Mouse (Mus musculus): ENCODE results near the gene Tmem221.

DNA sequence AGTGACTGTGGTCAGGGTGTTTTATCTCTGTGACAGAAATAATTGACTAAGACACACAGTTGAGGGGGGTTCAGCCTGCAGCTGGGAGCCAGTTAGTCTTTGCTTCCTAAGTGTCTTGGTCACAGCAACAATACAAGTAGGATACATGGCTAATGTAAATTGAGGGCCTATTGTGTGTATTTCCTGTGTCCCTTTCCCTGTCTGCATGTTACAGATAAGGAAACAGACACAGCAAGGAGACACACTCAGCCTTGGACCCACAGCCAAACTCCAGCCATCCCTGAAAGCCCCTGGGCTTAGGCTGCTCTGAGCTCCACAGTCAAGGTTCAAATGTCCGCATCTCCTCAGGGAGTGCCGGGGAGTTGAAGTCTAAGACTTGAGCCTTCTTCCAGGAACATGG lies 4.0 kb downstream of the Tmem221 start:
- TF ChIP-seq CTCF (IDR thresholded peaks at IDR 0.05; ENCODE audit: control insufficient read depth, insufficient read depth, low read length) = no peak
- TF ChIP-seq POLR2A (IDR thresholded peaks at IDR 0.05; ENCODE audit: borderline replicate concordance, control insufficient read depth, low read depth, low read length) = no peak
